Mouse (Mus musculus) splenic B cell, adult 2 months (primary cell): Measurements from ENCODE around the gene Ubald2.
A peak's percentile ranks its signal among the peaks of the same experiment; 100 is the strongest.

Source experiments
- DNase-seq: peaks from one replicate; pipeline ENCODE4 v3.0.0-alpha.2; 2011; ENCODE audit warnings: low read depth, low spot score
- H3K27me3 ChIP-seq: 2 replicates; pipeline ENCODE4 v1.6.1; 2012; ENCODE audit warnings: mild to moderate bottlenecking, low read length, moderate library complexity, mixed read lengths; ENCODE audit not compliant: control insufficient read depth, poor library complexity, insufficient read depth, severe bottlenecking
- H3K36me3 ChIP-seq: 2 replicates; pipeline ENCODE4 v1.6.1; 2012; ENCODE audit warnings: mild to moderate bottlenecking, low read length, moderate library complexity, mixed read lengths; ENCODE audit not compliant: control insufficient read depth, poor library complexity, insufficient read depth, severe bottlenecking

The Ubald2 gene

DNA sequence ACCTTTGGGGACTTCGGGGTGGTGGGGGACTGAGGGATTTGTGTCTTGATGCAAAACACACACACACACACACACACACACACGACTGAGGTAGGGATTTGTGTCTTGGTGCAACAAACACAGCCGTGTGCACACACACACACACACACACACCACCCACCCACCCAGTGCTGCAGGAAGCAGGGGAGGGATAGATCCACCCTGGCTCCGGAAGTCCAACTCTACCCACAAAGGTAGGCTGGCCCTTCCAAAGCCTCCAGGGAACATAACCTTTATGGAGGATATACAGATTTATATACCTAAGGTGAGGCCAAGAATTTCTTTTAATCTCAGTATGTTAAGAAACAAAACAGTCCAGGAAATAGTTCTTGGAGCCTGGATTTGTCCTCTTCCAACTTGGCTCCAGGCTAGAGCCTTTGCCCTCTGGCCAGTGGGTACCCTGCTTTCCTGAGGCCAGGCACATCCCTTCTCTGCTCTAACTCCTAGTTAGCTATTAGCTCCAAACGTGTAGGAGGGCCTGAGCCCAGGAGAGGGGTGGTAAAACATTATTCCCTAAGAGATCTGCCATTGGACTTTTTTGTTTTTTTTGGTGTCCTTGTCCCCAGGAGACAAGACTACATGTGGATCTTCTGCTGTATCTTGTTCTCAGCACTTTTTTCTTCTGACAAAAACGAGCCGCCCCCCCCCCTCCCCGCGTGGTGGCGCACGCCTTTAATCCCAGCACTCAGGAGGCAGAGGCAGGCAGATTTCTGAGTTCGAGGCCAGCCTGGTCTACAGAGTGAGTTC is 1.3 kb downstream of the Ubald2 start:
- Histone ChIP-seq H3K27me3 (no peaks in the 10 kb centered on the region), H3K36me3 (0 out of 2 replicates have a peak, but pooled peaks cover 4% of the 10 kb centered on the region)
- DNase-seq, result no peak

- no peak for DNase-seq
- Histone ChIP-seq H3K36me3 (0 out of 2 replicates have a peak, but pooled peaks cover 4% of the 10 kb centered on the region), H3K27me3 (no peaks in the 10 kb centered on the region)
These were observed 2.3 kb downstream of the Ubald2 start for GRCm38 (mm10) chr11:116435992-116436724.

DNA sequence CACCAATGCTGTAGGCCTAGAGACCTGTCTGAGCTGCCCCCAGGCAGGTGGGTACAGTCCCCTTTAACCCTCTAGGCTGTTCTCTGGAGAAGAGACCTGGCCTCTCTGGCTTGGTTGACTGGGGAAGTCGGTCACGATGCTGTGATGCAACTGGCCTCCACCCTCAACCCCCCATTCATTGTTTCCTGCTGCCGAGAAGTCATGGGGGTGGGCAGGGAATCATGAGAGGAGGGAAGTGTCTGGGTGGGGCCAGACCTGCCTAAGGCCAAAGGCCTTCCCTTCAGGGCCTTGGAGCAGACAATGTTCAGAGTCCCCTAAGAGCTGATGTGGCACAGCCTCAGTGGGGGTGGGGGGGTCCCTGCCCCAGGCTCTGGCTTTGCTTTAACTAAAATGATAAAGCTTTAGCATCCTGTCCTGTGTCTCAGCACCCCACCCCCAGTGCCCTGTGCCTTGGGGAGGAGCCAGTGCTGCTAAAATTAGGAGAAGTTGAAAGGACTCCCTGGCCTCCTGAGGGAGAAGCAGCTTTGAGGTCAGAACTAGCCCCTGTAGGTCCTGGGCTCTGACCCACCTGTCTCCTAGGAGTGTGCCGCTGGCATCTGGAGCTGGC is 2.9 kb downstream of the Ubald2 start:
- no peaks in the 10 kb centered on the region for H3K27me3 ChIP-seq
- H3K36me3 ChIP-seq, result 0 out of 2 replicates have a peak, but pooled peaks cover 4% of the 10 kb centered on the region
- peak; percentile 58 for DNase-seq

DNA sequence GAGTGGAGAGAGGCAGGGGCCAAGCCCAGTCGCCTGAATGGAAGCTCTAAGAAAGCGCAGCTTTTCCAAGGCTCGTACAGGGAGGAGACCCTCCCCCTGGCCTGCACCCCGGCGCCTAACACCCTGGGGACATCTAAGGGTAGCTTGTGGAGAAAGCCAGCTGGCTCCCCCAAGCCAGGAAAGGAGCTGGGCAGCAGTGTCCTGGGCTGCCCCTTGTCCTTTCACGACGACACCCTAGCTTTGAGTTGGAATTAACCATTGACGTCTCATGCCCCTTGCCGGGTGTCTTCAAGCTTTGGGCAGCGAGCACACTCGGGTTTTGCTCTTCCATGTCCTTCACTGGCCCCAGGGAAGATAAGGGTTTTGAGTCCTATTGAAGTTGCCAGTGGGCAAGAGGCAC is 3.6 kb downstream of the Ubald2 start:
- DNase-seq, result no peak
- H3K36me3 ChIP-seq, result 0 out of 2 replicates have a peak, but pooled peaks cover 4% of the 10 kb centered on the region
- H3K27me3 ChIP-seq, result no peaks in the 10 kb centered on the region

DNA sequence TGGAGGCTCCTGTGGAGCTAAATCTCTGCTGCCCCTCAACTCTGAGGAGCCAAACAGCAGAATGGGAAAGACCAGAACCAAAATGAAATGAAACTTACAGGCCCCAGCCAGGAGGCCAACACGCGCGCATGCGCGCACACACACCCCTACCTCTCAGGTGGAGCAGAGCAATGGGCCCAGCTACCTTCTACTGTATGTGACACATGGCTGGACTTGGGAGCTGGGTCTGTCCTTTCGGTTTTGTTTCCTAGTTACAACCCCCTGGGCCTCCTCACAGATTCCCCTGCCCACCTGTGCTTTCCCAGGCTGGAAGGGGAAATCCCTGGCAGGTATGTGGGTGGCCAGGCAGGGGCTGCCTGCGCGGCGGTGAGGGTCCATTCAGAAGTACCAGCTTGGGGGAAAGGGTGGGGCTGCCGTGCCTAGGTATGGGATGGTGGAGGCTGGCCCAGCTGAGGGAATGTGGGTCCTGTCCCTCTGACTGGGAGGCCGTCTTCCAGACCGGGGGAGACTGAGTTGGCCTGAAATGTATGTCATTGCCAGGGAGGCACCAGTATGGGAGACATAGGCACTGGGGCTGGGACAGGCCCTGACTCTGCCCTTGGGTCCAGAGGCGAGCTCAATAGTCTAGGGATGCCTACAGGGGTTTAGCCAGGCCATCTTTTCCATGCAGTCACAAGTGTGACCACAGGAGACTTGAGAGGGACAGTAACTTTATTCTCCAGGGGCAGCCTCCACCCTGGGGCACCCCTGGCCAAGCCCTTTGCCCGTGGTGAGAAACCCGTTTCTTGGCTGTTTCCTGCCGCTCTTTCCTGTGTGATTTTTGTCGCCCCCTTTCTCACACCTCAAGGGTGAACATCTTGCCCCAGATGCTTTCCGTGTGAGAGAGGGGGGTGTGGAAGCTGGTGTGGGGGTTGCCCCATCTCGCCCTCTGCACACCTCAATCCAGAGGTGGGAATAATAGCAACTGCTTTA is 5.7 kb downstream of the Ubald2 start:
- peak; percentile 60 for DNase-seq
- 0 out of 2 replicates have a peak, but pooled peaks cover 4% of the 10 kb centered on the region for H3K36me3 ChIP-seq

DNA sequence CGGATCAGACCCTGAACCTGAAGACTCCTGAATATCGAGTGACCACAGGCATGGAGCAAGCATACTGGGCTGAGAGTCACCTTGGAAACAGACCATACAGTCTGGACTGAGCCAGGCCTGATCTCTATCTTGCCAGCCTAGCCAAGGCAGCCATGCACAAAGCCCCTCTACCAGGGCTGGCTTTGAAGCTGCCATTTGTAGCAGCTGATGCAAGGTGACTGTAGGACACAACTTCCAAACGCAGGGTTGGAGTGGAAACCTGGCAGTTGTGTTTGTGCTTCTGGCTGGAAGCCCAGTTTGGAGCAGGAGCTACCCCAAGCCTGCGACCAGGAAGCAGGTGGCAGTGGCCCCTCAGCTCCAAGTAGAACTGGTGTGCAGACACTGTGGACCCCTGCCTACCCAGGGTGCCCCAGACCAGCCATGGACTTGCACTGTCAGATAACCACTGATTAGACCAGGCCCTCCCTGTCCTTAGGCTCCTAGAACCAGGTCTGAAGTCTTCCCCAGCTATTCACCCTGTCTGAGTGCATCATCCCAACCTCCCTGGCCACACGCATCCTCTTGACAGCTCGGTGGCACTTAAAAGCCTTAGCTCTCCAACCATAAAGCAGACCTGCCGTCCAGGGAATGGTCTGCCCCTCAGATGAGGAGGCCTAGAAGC is 6.6 kb downstream of the Ubald2 start:
- Histone ChIP-seq H3K27me3 (no peaks in the 10 kb centered on the region), H3K36me3 (0 out of 2 replicates have a peak, but pooled peaks cover 4% of the 10 kb centered on the region)
- DNase-seq, result no peak

More for the DNA sequence above, 5.7 kb downstream of the Ubald2 start:
- H3K27me3 ChIP-seq, result no peaks in the 10 kb centered on the region

GRCm38 (mm10) chr11:116442129-116442866 is 8.4 kb downstream of the Ubald2 start:
- Histone ChIP-seq H3K36me3 (no peaks in the 10 kb centered on the region), H3K27me3 (no peaks in the 10 kb centered on the region)
- DNase-seq, result no peak

DNA sequence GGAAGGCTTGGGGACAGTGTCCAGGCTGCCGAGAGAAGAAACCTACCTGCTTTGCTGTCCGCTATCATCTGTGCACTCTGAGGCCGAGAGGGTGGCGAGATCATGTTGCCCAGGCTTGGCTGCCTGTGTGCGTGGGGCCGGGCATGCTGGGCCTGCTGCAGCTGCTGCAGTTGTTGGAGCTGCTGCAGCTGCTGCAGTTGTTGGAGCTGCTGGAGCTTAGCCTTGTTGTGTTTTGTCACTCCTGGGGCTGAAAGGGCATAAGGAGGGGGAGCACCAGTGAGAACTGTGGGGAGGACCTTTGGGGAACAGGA is 8.9 kb downstream of the Ubald2 start:
- DNase-seq, result no peak

DNA sequence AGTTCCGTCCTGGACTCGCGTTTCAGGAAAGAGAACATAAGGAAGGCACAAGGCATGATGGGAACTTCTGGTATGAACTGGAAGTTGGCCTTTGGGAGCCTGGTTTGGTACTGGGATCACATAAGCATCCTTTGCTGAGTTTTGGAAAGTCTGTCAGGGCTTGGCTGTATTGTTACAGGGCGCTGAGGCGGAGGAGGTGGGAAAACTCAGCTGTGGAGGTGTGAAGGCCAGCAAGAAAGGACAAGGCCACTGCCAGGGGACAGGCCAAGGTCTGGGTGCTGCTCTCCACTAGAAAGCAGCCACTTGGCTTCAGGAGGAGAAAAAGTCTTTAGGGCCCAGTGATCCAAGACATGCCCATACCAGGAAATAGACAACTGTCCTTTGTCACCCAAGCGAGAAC is 9.4 kb downstream of the Ubald2 start:
- no peak for DNase-seq

More for the DNA sequence above, 8.9 kb downstream of the Ubald2 start:
- H3K27me3 ChIP-seq, result no peaks in the 10 kb centered on the region
- no peaks in the 10 kb centered on the region for H3K36me3 ChIP-seq

DNA sequence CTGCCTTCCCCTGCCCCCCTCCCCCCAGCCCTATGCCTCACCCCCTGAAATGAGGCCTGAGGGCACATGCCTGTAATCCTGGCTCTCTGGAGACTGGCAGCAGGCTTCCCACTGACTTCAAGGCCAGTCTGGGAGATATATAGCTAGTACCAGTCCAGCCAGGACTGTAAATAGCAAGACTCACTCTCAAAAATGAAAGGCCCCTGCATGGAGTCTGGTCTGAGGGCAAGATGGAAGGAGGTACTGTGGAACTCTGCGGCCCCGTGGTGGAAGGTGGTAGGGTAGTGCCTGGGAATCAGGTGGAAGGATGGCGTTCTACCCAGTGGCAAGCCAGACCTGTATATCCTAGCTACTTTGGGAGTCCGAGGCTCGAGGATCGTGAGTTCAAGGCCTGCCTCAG is 10.0 kb downstream of the Ubald2 start:
- Histone ChIP-seq H3K36me3 (no peaks in the 10 kb centered on the region), H3K27me3 (no peaks in the 10 kb centered on the region)
- no peak for DNase-seq

More for the DNA sequence above, 9.4 kb downstream of the Ubald2 start:
- H3K36me3 ChIP-seq, result no peaks in the 10 kb centered on the region
- no peaks in the 10 kb centered on the region for H3K27me3 ChIP-seq

GRCm38 (mm10) chr11:116445596-116446307 is 11.9 kb downstream of the Ubald2 start:
- peak; percentile 94 for DNase-seq
- no peaks in the 10 kb centered on the region for H3K27me3 ChIP-seq
- H3K36me3 ChIP-seq, result no peaks in the 10 kb centered on the region

GRCm38 (mm10) chr11:116446308-116446887 is 12.5 kb downstream of the Ubald2 start:
- H3K27me3 ChIP-seq, result no peaks in the 10 kb centered on the region
- no peaks in the 10 kb centered on the region for H3K36me3 ChIP-seq
- DNase-seq, result no peak
